Mouse (Mus musculus) splenic B cell, adult 2 months (primary cell): ENCODE results near the gene Nanos1.

Experiments used
- DNase-seq: peaks from one replicate; pipeline ENCODE4 v3.0.0-alpha.2; 2011; ENCODE audit warnings: low read depth, low spot score
- H3K27me3 ChIP-seq: 2 replicates; pipeline ENCODE4 v1.6.1; 2012; ENCODE audit warnings: mild to moderate bottlenecking, low read length, moderate library complexity, mixed read lengths; ENCODE audit not compliant: control insufficient read depth, poor library complexity, insufficient read depth, severe bottlenecking
- H3K36me3 ChIP-seq: 2 replicates; pipeline ENCODE4 v1.6.1; 2012; ENCODE audit warnings: mild to moderate bottlenecking, low read length, moderate library complexity, mixed read lengths; ENCODE audit not compliant: control insufficient read depth, poor library complexity, insufficient read depth, severe bottlenecking

Gene Nanos1

GRCm38 (mm10) chr19:60799867-60800569 is 44.2 kb downstream of the Nanos1 start:
- Histone ChIP-seq H3K27me3 (no peaks in the 10 kb centered on the region), H3K36me3 (no peaks in the 10 kb centered on the region)
- DNase-seq: no peak

GRCm38 (mm10) chr19:60804903-60805302 is 49.1 kb downstream of the Nanos1 start:
- Histone ChIP-seq H3K27me3 (no peaks in the 10 kb centered on the region), H3K36me3 (no peaks in the 10 kb centered on the region)
- DNase-seq: no peak
